8 mouse cellular contexts compared by ENCODE assay signal in the genomic region with DNA sequence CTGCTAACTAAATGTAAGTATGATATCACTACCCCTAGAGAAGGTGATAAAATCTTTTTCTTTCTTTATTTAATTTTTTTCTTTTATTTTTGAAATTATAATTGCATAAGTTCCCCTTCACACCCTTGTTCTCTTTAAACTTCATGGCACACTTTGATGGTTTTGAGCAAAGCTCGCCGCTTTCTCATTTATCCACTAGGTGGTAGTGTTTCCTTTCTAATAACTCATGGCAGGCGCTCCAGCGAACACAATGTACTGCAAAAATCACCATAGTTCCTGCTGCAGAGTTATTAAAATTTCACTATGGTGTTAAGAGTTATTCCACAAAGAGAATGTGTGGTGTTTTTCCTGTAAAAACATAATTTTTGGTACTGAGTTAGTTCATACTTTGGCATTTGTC. TPM values are rescaled to one million over a fixed set of nuclear protein-coding genes. Genes with fewer than 3 reads are reported as not detected.
DNase-seq lines count a peak whose midpoint lies in the region; ATAC-seq and TF ChIP-seq lines count a peak whose summit lies in the region.

No protein-coding gene starts in this region.

- WGBS in liver, embryonic 14.5 days (ENCODE audit: insufficient replicate concordance), result 3% methylated on average over 4 of the region's 4 CpGs
- WGBS in liver, embryonic 11.5 days, result 4% methylated on average over 4 of the region's 4 CpGs

- H3K4me3 ChIP-seq in liver, embryonic 14.5 days (ENCODE audit: insufficient read depth in 1 of 2, low read depth in 2 of 2, low read length in 2 of 2), result no peak overlapping the region
- no peak overlapping the region for H3K4me3 ChIP-seq in liver, embryonic 11.5 days (ENCODE audit: low read depth, low read length)

- H3K27ac ChIP-seq in liver, embryonic 14.5 days, result no peak overlapping the region
- H3K27ac ChIP-seq in liver, embryonic 11.5 days (ENCODE audit: low read depth, low read length), result no peak overlapping the region

- H3K4me2 ChIP-seq in liver, embryonic 14.5 days (ENCODE audit: low read depth), result no peak overlapping the region
- no peak overlapping the region for H3K4me2 ChIP-seq in liver, embryonic 11.5 days

- H3K4me1 ChIP-seq in liver, embryonic 14.5 days (replicated peaks; ENCODE audit: control insufficient read depth in 2 of 2, insufficient read depth in 2 of 2, low read length in 1 of 2), result no peaks in the 10 kb centered on the region
- no peaks in the 10 kb centered on the region for H3K4me1 ChIP-seq in liver, embryonic 11.5 days (replicated peaks; ENCODE audit: control insufficient read depth, insufficient read depth, low read length)

- no peaks in the 10 kb centered on the region for H3K27me3 ChIP-seq in liver, embryonic 14.5 days (ENCODE audit: control insufficient read depth, insufficient read depth, low read length)
- H3K27me3 ChIP-seq in liver, embryonic 11.5 days (replicated peaks; ENCODE audit: control insufficient read depth, insufficient read depth, low read length), result no peaks in the 10 kb centered on the region

- intact Hi-C loops in left cerebral cortex, postnatal 25 days (cut with DNase I), result no loop called here

- no peak overlapping the region for H3K9ac ChIP-seq in liver, embryonic 14.5 days (replicated peaks)
- H3K9ac ChIP-seq in liver, embryonic 11.5 days (ENCODE audit: low read depth, low read length), result no peak overlapping the region

- DNase-seq in liver, embryonic 14.5 days (ENCODE audit: low read depth in 3 of 3, low spot score in 3 of 3), result peak in 2 of 3 experiments; percentile 1 to 3
- DNase-seq in liver, embryonic 11.5 days (ENCODE audit: low spot score), result no peak
- DNase-seq in ZHBTc4 (ENCODE audit: low read depth, low spot score), result peak; percentile 39
- peak; percentile 54 for DNase-seq in embryo, embryonic 9.5 days (ENCODE audit: extremely low spot score)
- peak; percentile 60 for DNase-seq in induced T-regulatory cell, adult 2 months (ENCODE audit: low read depth)
- DNase-seq in left cerebral cortex, postnatal 25 days (ENCODE audit: low spot score in 2 of 2), result peak; percentile 68 to 82
- no peak for DNase-seq in gastrocnemius, postnatal 25 days

- TF ChIP-seq CTCF in liver, embryonic 14.5 days (IDR thresholded peaks at IDR 0.05; ENCODE audit: low read depth), result peak; percentile 40; the same call in 1 of the 2 replicates

- H3K36me3 ChIP-seq in liver, embryonic 14.5 days (replicated peaks; ENCODE audit: control insufficient read depth, insufficient read depth, low read depth), result no peaks in the 10 kb centered on the region
- H3K36me3 ChIP-seq in liver, embryonic 11.5 days (ENCODE audit: control insufficient read depth, insufficient read depth, low read length), result no peaks in the 10 kb centered on the region

- no peak for TF ChIP-seq EP300 in liver, embryonic 14.5 days (IDR thresholded peaks at IDR 0.05; ENCODE audit: low read depth)

- H3K9me3 ChIP-seq in liver, embryonic 14.5 days (ENCODE audit: control insufficient read depth, low read length), result no peaks in the 10 kb centered on the region
- no peaks in the 10 kb centered on the region for H3K9me3 ChIP-seq in liver, embryonic 11.5 days (ENCODE audit: control insufficient read depth, low read length)

- no peak for ATAC-seq in liver, embryonic 14.5 days (ENCODE audit: insufficient read depth)
- no peak for ATAC-seq in liver, embryonic 11.5 days (replicated peaks; ENCODE audit: low FRiP score)
- 0 out of 2 replicates have a peak, but pooled peaks have one; percentile 30 for ATAC-seq in neutrophil, adult 5-6 weeks (ENCODE audit: extremely low read depth, insufficient number of reproducible peaks, low FRiP score, poor library complexity, severe bottlenecking)

RNA-seq across cellular contexts. Expression of a gene that starts 26.7 kb away (rescaled TPM):
- 7.2 and 16.2 TPM in 2 replicates for polyA plus RNA-seq in liver, embryonic 14.5 days (2012; rRNA removed)
- polyA plus RNA-seq in liver, embryonic 14.5 days (2014; fragmentation: Nextera tagmentation; extraction: Ambion mirVana), result 36.3 and 40.5 TPM in 2 replicates
- 85.8 and 86.5 TPM in 2 replicates for polyA plus RNA-seq in liver, embryonic 11.5 days (2014; fragmentation: Nextera tagmentation; extraction: Ambion mirVana)
- 10 to 100 TPM; 35.1 to 40.6 TPM for total RNA-seq in left cerebral cortex, postnatal 25 days (2021)
- total RNA-seq in neutrophil, adult 5-6 weeks (2017), result 142 and 158 TPM in 2 replicates
- 10 to 100 TPM; 15.9 to 19.9 TPM for total RNA-seq in gastrocnemius, postnatal 25 days (2021)

Comparison
In these comparisons a context has a peak if more than half of its experiments do, and no peak if none do; other contexts are left out.
1. DNase-seq: peak in liver, embryonic 14.5 days (2 of 3), ZHBTc4 (single experiment), embryo, embryonic 9.5 days (single experiment), induced T-regulatory cell, adult 2 months (single experiment) and left cerebral cortex, postnatal 25 days (2 of 2); none in liver, embryonic 11.5 days (single experiment) and gastrocnemius, postnatal 25 days (single experiment).